Mouse (Mus musculus) neural tube, embryonic 11.5 days (tissue): ENCODE results near the gene Defb28. TPM values are rescaled to one million over a fixed set of nuclear protein-coding genes. Genes with fewer than 3 reads are reported as not detected.

ENCODE experiments used
- ATAC-seq: fragments of 200-750 bp; cut with Nextera tagmentation; 2 replicates; pipeline ENCODE4 v1.8.0; 2017; ENCODE audit warnings: moderate number of reproducible peaks, mild to moderate bottlenecking, moderate TSS enrichment, moderate library complexity; ENCODE audit not compliant: insufficient read depth, low FRiP score, low TSS enrichment
- DNase-seq: peaks from one replicate; pipeline ENCODE4 v3.0.0-alpha.2; 2015; ENCODE audit warnings: low spot score
- H3K27ac ChIP-seq: fragments of 300-500 bp; sonication (generic); 2 replicates; pipeline ENCODE4 v1.5.1; 2014; ENCODE audit warnings: low read depth, mild to moderate bottlenecking, low read length
- H3K27me3 ChIP-seq: fragments of 300-500 bp; sonication (generic); 2 replicates; pipeline ENCODE4 v1.6.1; 2014; ENCODE audit warnings: mild to moderate bottlenecking, low read length, mixed read lengths; ENCODE audit not compliant: control insufficient read depth, insufficient read depth
- H3K36me3 ChIP-seq: fragments of 300-500 bp; sonication (generic); 2 replicates; pipeline ENCODE4 v1.6.1; 2014; ENCODE audit warnings: mild to moderate bottlenecking, low read length, moderate library complexity, mixed read lengths; ENCODE audit not compliant: control insufficient read depth, insufficient read depth
- H3K4me1 ChIP-seq: fragments of 300-500 bp; sonication (generic); 2 replicates; pipeline ENCODE4 v1.6.1; 2014; ENCODE audit warnings: low read length, mixed read lengths; ENCODE audit not compliant: control insufficient read depth, insufficient read depth
- H3K4me2 ChIP-seq: fragments of 300-500 bp; sonication (generic); 2 replicates; pipeline ENCODE4 v1.6.1; 2014; ENCODE audit warnings: low read depth, mild to moderate bottlenecking, moderate library complexity
- H3K4me3 ChIP-seq: fragments of 300-500 bp; sonication (generic); 2 replicates; pipeline ENCODE4 v1.5.1; 2014; ENCODE audit warnings: low read depth, low read length
- H3K9ac ChIP-seq: fragments of 300-500 bp; sonication (generic); 2 replicates; pipeline ENCODE4 v1.6.1; 2014; ENCODE audit warnings: mild to moderate bottlenecking, low read length
- H3K9me3 ChIP-seq: fragments of 300-500 bp; sonication (generic); 2 replicates; pipeline ENCODE4 v1.6.1; 2016; ENCODE audit warnings: low read length; ENCODE audit not compliant: control insufficient read depth
- WGBS: fragments of 180-500 bp; shearing (Covaris S2); extraction: QIAGEN DNeasy Blood & Tissue Kit; methylation state at CpG from one replicate; pipeline ENCODE4 v1.1.7; 2014; 5-methylcytosine and 5-hydroxymethylcytosine counted together
- polyA plus RNA-seq: library from polyadenylated mRNA; unstranded; fragments of >200 nt; fragmentation: Nextera tagmentation; extraction: Ambion mirVana; gene quantifications from 2 replicates; pipeline ENCODE4 v1.2.1, GENCODE M21; 2014

Defb28 gene
- polyA plus RNA-seq, result not detected in 2 replicates

GRCm38 (mm10) chr2:152517981-152518380 lies at the start of gene Defb28:
TSS of gene Defb28 (plus strand) at chr2:152518255.
- DNase-seq, result no peak
- Histone ChIP-seq H3K36me3 (no peaks in the 10 kb centered on the region), H3K4me3 (no peak within 1 kb of the TSS), H3K9ac (no peak within 1 kb of the TSS), H3K9me3 (no peaks in the 10 kb centered on the region), H3K27ac (no peak within 1 kb of the TSS), H3K4me1 (no peaks in the 10 kb centered on the region), H3K4me2 (no peak within 1 kb of the TSS), H3K27me3 (no peaks in the 10 kb centered on the region)
- ATAC-seq, result no peak
- WGBS, result 69% methylated on average over 4 of the region's 4 CpGs

DNA sequence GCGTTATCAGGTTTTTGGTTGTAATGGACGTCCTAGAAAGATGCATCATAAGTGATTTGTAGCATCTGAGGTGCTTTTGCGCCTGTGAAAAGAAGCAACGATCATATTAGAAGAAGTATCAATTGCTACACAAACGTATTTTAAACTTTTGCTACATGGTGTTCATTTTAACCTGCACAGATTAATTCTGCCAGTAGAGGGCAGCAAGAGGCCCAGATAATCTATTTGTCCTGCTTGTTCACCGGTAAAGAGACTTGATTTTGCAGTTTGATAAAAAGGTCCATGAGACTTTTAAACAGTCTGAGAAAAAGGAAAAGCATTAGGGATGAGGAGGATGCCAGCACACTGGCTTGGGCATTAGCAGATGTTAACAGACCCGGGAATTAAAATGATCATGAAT lies 47.1 kb upstream of the Defb28 start:
- Histone ChIP-seq H3K4me2 (no peak overlapping the region), H3K27ac (no peak overlapping the region), H3K27me3 (no peaks in the 10 kb centered on the region), H3K9ac (no peak overlapping the region), H3K9me3 (no peaks in the 10 kb centered on the region), H3K36me3 (no peaks in the 10 kb centered on the region), H3K4me1 (no peaks in the 10 kb centered on the region), H3K4me3 (no peak overlapping the region)
- no peak for ATAC-seq
- peak; percentile 19 for DNase-seq
- 37% methylated on average over 7 of the region's 7 CpGs for WGBS

GRCm38 (mm10) chr2:152472434-152472833 lies 45.6 kb upstream of the Defb28 start:
- 30% methylated on average over 3 of the region's 3 CpGs for WGBS
- Histone ChIP-seq H3K27me3 (no peaks in the 10 kb centered on the region), H3K36me3 (no peaks in the 10 kb centered on the region), H3K4me1 (no peaks in the 10 kb centered on the region), H3K4me3 (no peak overlapping the region), H3K9me3 (no peaks in the 10 kb centered on the region), H3K27ac (no peak overlapping the region), H3K4me2 (no peak overlapping the region), H3K9ac (no peak overlapping the region)
- no peak for DNase-seq
- ATAC-seq, result no peak

GRCm38 (mm10) chr2:152476763-152477162 lies 41.3 kb upstream of the Defb28 start, which contains the start of gene Defb20:
TSS of gene Defb20 (plus strand) at chr2:152477063.
- H3K4me2 ChIP-seq, result no peak within 1 kb of the TSS
- no peaks in the 10 kb centered on the region for H3K9me3 ChIP-seq
- DNase-seq (no peak), ATAC-seq (no peak)
- H3K4me1 ChIP-seq, result no peaks in the 10 kb centered on the region
- no peaks in the 10 kb centered on the region for H3K27me3 ChIP-seq
- H3K4me3 ChIP-seq, result no peak within 1 kb of the TSS
- WGBS, result 63% methylated on average over 2 of the region's 2 CpGs
- no peak within 1 kb of the TSS for H3K9ac ChIP-seq
- no peaks in the 10 kb centered on the region for H3K36me3 ChIP-seq
- no peak within 1 kb of the TSS for H3K27ac ChIP-seq

- Histone ChIP-seq H3K4me2 (no peak overlapping the region), H3K4me3 (no peak overlapping the region), H3K27ac (no peak overlapping the region), H3K9ac (no peak overlapping the region), H3K27me3 (no peaks in the 10 kb centered on the region), H3K4me1 (no peaks in the 10 kb centered on the region), H3K9me3 (no peaks in the 10 kb centered on the region), H3K36me3 (no peaks in the 10 kb centered on the region)
- ATAC-seq (no peak), DNase-seq (no peak)
- WGBS, result 87% methylated on average over 3 of the region's 3 CpGs
Measured at GRCm38 (mm10) chr2:152480881-152481280, 37.2 kb upstream of the Defb28 start.

DNA sequence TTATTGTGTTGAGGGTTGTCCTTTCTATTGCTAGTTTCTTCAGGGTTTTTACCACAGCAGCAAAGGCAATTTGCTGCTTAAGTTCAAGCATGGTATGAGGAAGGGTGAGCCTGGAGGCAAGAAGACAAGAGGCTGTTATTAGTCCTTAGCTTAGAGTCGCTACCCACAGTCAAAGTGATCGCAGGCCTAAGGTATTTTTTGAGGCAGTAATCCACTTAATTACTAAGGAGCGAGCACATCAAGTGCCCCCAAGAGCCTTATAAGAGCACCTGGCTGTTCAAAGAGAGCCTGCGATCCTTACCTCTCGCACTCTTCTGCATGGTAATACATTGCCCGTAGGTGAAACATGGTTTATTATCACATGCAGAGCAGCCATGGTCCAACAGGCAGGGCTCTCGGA lies 36.3 kb upstream of the Defb28 start:
- Histone ChIP-seq H3K36me3 (no peaks in the 10 kb centered on the region), H3K27me3 (no peaks in the 10 kb centered on the region), H3K4me2 (no peak overlapping the region), H3K27ac (no peak overlapping the region), H3K4me1 (no peaks in the 10 kb centered on the region), H3K4me3 (no peak overlapping the region), H3K9me3 (no peaks in the 10 kb centered on the region), H3K9ac (no peak overlapping the region)
- 88% methylated on average over 7 of the region's 7 CpGs for WGBS
- ATAC-seq (no peak), DNase-seq (no peak)

DNA sequence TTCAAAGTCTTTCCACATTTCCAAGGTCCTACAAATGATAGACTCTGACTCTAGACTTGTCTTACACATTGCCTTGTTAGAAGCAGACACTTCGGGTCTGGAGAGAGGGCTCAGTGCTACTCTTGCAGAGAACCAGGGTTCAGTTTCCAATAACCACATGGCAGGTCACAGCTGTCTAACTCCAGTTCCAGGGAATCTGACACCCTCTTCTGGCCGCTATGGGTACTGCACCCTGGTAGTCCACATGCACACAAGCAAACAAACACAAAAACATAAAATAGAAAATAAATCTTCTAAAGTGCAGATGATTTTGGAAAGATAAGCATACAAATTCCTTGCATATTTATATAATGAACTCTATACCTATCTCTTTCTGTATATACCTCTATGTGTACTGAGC lies 31.0 kb upstream of the Defb28 start:
- no peaks in the 10 kb centered on the region for H3K4me1 ChIP-seq
- H3K36me3 ChIP-seq, result no peaks in the 10 kb centered on the region
- no peaks in the 10 kb centered on the region for H3K9me3 ChIP-seq
- H3K4me3 ChIP-seq, result no peak overlapping the region
- H3K9ac ChIP-seq, result no peak overlapping the region
- WGBS, result 75% methylated on average over 2 of the region's 2 CpGs
- ATAC-seq (no peak), DNase-seq (no peak)
- no peak overlapping the region for H3K27ac ChIP-seq
- H3K27me3 ChIP-seq, result no peaks in the 10 kb centered on the region
- no peak overlapping the region for H3K4me2 ChIP-seq

DNA sequence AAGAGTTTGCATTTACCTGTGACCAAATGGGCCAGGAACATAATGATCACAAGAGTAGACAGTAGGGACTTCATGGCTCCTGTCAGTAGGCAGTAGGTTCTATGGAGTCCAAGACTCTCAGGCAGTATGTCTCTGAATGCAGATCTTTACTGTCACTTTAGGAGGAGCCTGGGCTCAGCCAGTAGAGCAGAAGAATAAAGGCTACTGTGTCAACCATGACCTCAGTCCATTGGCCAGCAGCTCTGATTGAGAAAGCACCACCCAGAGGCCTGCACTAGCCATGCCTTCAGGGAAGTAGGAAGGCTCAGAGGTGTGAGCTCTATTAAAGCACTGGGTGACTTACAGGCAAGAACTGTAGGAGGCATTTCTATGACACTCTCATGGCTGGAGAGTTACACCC lies 28.0 kb upstream of the Defb28 start, which contains the start of gene Defb22:
Defb22 (minus strand) TSS at position 101 of the 400 bp plus-strand sequence.
- Histone ChIP-seq H3K4me3 (no peak within 1 kb of the TSS), H3K27me3 (no peaks in the 10 kb centered on the region), H3K36me3 (no peaks in the 10 kb centered on the region), H3K9me3 (no peaks in the 10 kb centered on the region), H3K27ac (no peak within 1 kb of the TSS), H3K4me1 (no peaks in the 10 kb centered on the region), H3K4me2 (no peak within 1 kb of the TSS), H3K9ac (no peak within 1 kb of the TSS)
- DNase-seq (no peak), ATAC-seq (no peak)

DNA sequence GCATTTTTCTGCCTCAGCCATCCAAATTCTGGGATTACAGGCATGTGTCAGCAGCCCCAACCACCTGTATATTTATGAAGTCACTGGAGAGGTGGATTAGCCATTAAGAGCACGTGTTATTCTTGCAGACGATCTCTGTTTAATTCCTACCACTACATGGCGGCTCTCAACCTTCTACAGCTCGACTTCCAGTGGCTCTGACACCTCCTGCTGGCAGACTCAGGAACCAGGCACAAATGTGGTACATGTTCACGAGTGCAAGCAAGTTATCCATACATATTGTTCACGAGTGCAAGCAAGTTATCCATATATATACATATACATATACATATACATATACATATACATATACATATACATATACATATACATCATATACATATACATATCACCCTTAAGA lies 24.9 kb upstream of the Defb28 start:
- Histone ChIP-seq H3K27ac (no peak overlapping the region), H3K36me3 (no peaks in the 10 kb centered on the region), H3K27me3 (no peaks in the 10 kb centered on the region), H3K4me1 (no peaks in the 10 kb centered on the region), H3K9ac (no peak overlapping the region), H3K4me2 (no peak overlapping the region), H3K9me3 (no peaks in the 10 kb centered on the region), H3K4me3 (no peak overlapping the region)
- no peak for DNase-seq
- WGBS, result 73% methylated on average over 6 of the region's 6 CpGs
- no peak for ATAC-seq
